Mouse (Mus musculus): ENCODE results near the gene Wfdc13. TPM values are rescaled to one million over a fixed set of nuclear protein-coding genes. Genes with fewer than 3 reads are reported as not detected.

The Wfdc13 gene
- total and polyA plus RNA-seq, 2 experiments from 2014 or later, result not detected

GRCm38 (mm10) chr2:164725895-164726619, 41.1 kb downstream of the Wfdc13 start:
- H3K4me1 ChIP-seq (ENCODE audit: insufficient read depth, low read length), result no peaks in the 10 kb centered on the region
- no peak overlapping the region for H3K9ac ChIP-seq (replicated peaks; ENCODE audit: low read length, poor library complexity, severe bottlenecking)
- H3K27me3 ChIP-seq (ENCODE audit: insufficient read depth, low read length), result no peaks in the 10 kb centered on the region; the same call in 1 of the 2 replicates
- WGBS, result 24% methylated on average over 6 of the region's 6 CpGs
- TF ChIP-seq CTCF (IDR thresholded peaks at IDR 0.05), result peak; percentile 87
- no peaks in the 10 kb centered on the region for H3K36me3 ChIP-seq (ENCODE audit: insufficient read depth, low read length)
- H3K9me3 ChIP-seq (ENCODE audit: low read length), result no peaks in the 10 kb centered on the region
- H3K4me3 ChIP-seq (ENCODE audit: low read depth, low read length), result no peak overlapping the region
- peak; percentile 86 for DNase-seq (ENCODE audit: low spot score)
- H3K4me2 ChIP-seq (ENCODE audit: low read depth, low read length, poor library complexity, severe bottlenecking), result no peak overlapping the region
- no peak for ATAC-seq (ENCODE audit: low FRiP score)
- no peak overlapping the region for H3K27ac ChIP-seq (ENCODE audit: low read depth, low read length)

GRCm38 (mm10) chr2:164731719-164732118, 46.8 kb downstream of the Wfdc13 start:
- no peak for DNase-seq (ENCODE audit: low spot score)
- 87% methylated on average over 5 of the region's 5 CpGs for WGBS
- no peak overlapping the region for H3K4me2 ChIP-seq (ENCODE audit: low read depth, low read length, poor library complexity, severe bottlenecking)
- H3K4me1 ChIP-seq (ENCODE audit: insufficient read depth, low read length), result no peaks in the 10 kb centered on the region
- no peak overlapping the region for H3K27ac ChIP-seq (ENCODE audit: low read depth, low read length)
- H3K9me3 ChIP-seq (ENCODE audit: low read length), result no peaks in the 10 kb centered on the region
- no peaks in the 10 kb centered on the region for H3K36me3 ChIP-seq (ENCODE audit: insufficient read depth, low read length)
- H3K4me3 ChIP-seq (ENCODE audit: low read depth, low read length), result no peak overlapping the region
- H3K27me3 ChIP-seq (ENCODE audit: insufficient read depth, low read length), result no peaks in the 10 kb centered on the region; the same call in 1 of the 2 replicates
- no peak overlapping the region for H3K9ac ChIP-seq (replicated peaks; ENCODE audit: low read length, poor library complexity, severe bottlenecking)
- no peak for ATAC-seq (ENCODE audit: low FRiP score)
- no peak for TF ChIP-seq CTCF (IDR thresholded peaks at IDR 0.05)

GRCm38 (mm10) chr2:164733259-164733658, 48.4 kb downstream of the Wfdc13 start:
- no peak for TF ChIP-seq CTCF (IDR thresholded peaks at IDR 0.05)
- H3K36me3 ChIP-seq (ENCODE audit: insufficient read depth, low read length), result no peaks in the 10 kb centered on the region
- 84% methylated on average over 2 of the region's 2 CpGs for WGBS
- H3K9ac ChIP-seq (replicated peaks; ENCODE audit: low read length, poor library complexity, severe bottlenecking), result no peak overlapping the region
- no peak overlapping the region for H3K4me3 ChIP-seq (ENCODE audit: low read depth, low read length)
- no peaks in the 10 kb centered on the region for H3K27me3 ChIP-seq (ENCODE audit: insufficient read depth, low read length)
- H3K4me1 ChIP-seq (ENCODE audit: insufficient read depth, low read length), result no peaks in the 10 kb centered on the region
- no peak for DNase-seq (ENCODE audit: low spot score)
- ATAC-seq (ENCODE audit: low FRiP score), result no peak
- no peak overlapping the region for H3K27ac ChIP-seq (ENCODE audit: low read depth, low read length)
- no peak overlapping the region for H3K4me2 ChIP-seq (ENCODE audit: low read depth, low read length, poor library complexity, severe bottlenecking)
- H3K9me3 ChIP-seq (ENCODE audit: low read length), result no peaks in the 10 kb centered on the region

GRCm38 (mm10) chr2:164734839-164735238, 49.9 kb downstream of the Wfdc13 start:
- Histone ChIP-seq H3K4me3 (ENCODE audit: low read depth, low read length) (no peak overlapping the region), H3K36me3 (ENCODE audit: insufficient read depth, low read length) (no peaks in the 10 kb centered on the region), H3K4me1 (ENCODE audit: insufficient read depth, low read length) (no peaks in the 10 kb centered on the region), H3K9ac (replicated peaks; ENCODE audit: low read length, poor library complexity, severe bottlenecking) (no peak overlapping the region), H3K27me3 (ENCODE audit: insufficient read depth, low read length) (no peaks in the 10 kb centered on the region), H3K4me2 (ENCODE audit: low read depth, low read length, poor library complexity, severe bottlenecking) (no peak overlapping the region), H3K9me3 (ENCODE audit: low read length) (no peaks in the 10 kb centered on the region), H3K27ac (ENCODE audit: low read depth, low read length) (no peak overlapping the region)
- WGBS, result 86% methylated on average over 5 of the region's 5 CpGs
- no peak for TF ChIP-seq CTCF (IDR thresholded peaks at IDR 0.05)
- ATAC-seq (ENCODE audit: low FRiP score), result no peak
- DNase-seq (ENCODE audit: low spot score), result no peak

GRCm38 (mm10) chr2:164735446-164735845, 50.5 kb downstream of the Wfdc13 start:
- H3K4me3 ChIP-seq (ENCODE audit: low read depth, low read length), result no peak overlapping the region
- ATAC-seq (ENCODE audit: low FRiP score) (no peak), DNase-seq (ENCODE audit: low spot score) (no peak)
- WGBS, result 89% methylated on average over 5 of the region's 5 CpGs
- no peak overlapping the region for H3K27ac ChIP-seq (ENCODE audit: low read depth, low read length)
- TF ChIP-seq CTCF (IDR thresholded peaks at IDR 0.05), result no peak
- no peaks in the 10 kb centered on the region for H3K9me3 ChIP-seq (ENCODE audit: low read length)
- no peak overlapping the region for H3K9ac ChIP-seq (replicated peaks; ENCODE audit: low read length, poor library complexity, severe bottlenecking)
- H3K4me2 ChIP-seq (ENCODE audit: low read depth, low read length, poor library complexity, severe bottlenecking), result no peak overlapping the region
- no peaks in the 10 kb centered on the region for H3K27me3 ChIP-seq (ENCODE audit: insufficient read depth, low read length)
- H3K4me1 ChIP-seq (ENCODE audit: insufficient read depth, low read length), result no peaks in the 10 kb centered on the region
- H3K36me3 ChIP-seq (ENCODE audit: insufficient read depth, low read length), result no peaks in the 10 kb centered on the region

Other genes with a start within 250 kb of the Wfdc13 start
Only the 30 nearest of the 32 such genes appear.
- 4.7 and 15.0 TPM in 2 replicates for gene Gm20458, start 224.1 kb upstream of the Wfdc13 start, total RNA-seq (2014; rRNA removed)
- 6.9 and 7.2 TPM in 2 replicates for gene Gm20458, start 224.1 kb upstream of the Wfdc13 start, polyA plus RNA-seq (2015; fragmentation: Nextera tagmentation; extraction: Ambion mirVana)
- not detected in 2 replicates for gene Trp53tg5, start 211.4 kb upstream of the Wfdc13 start, total RNA-seq (2014; rRNA removed)
- gene Trp53tg5, start 211.4 kb upstream of the Wfdc13 start, polyA plus RNA-seq (2015; fragmentation: Nextera tagmentation; extraction: Ambion mirVana), result not detected in 2 replicates
- 21.1 and 26.7 TPM in 2 replicates for gene Dbndd2, start 199.0 kb upstream of the Wfdc13 start, total RNA-seq (2014; rRNA removed)
- gene Dbndd2, start 199.0 kb upstream of the Wfdc13 start, polyA plus RNA-seq (2015; fragmentation: Nextera tagmentation; extraction: Ambion mirVana), result 24.8 and 25.4 TPM in 2 replicates
- 117 and 126 TPM in 2 replicates for gene Pigt, start 187.6 kb upstream of the Wfdc13 start, total RNA-seq (2014; rRNA removed)
- 121 and 126 TPM in 2 replicates for gene Pigt, start 187.6 kb upstream of the Wfdc13 start, polyA plus RNA-seq (2015; fragmentation: Nextera tagmentation; extraction: Ambion mirVana)
- gene Wfdc2, start 122.7 kb upstream of the Wfdc13 start, total RNA-seq (2014; rRNA removed), result 0.38 and 0.52 TPM in 2 replicates
- gene Wfdc2, start 122.7 kb upstream of the Wfdc13 start, polyA plus RNA-seq (2015; fragmentation: Nextera tagmentation; extraction: Ambion mirVana), result 1.5 and 1.9 TPM in 2 replicates
- gene Spint3, start 111.6 kb upstream of the Wfdc13 start, total RNA-seq (2014; rRNA removed), result not detected in 2 replicates
- gene Spint3, start 111.6 kb upstream of the Wfdc13 start, polyA plus RNA-seq (2015; fragmentation: Nextera tagmentation; extraction: Ambion mirVana), result not detected in 2 replicates
- gene Wfdc6a, start 99.7 kb upstream of the Wfdc13 start, total RNA-seq (2014; rRNA removed), result not detected in 2 replicates
- not detected in 2 replicates for gene Wfdc6a, start 99.7 kb upstream of the Wfdc13 start, polyA plus RNA-seq (2015; fragmentation: Nextera tagmentation; extraction: Ambion mirVana)
- gene Eppin, start 91.5 kb upstream of the Wfdc13 start, total RNA-seq (2014; rRNA removed), result not detected in 2 replicates
- gene Eppin, start 91.5 kb upstream of the Wfdc13 start, polyA plus RNA-seq (2015; fragmentation: Nextera tagmentation; extraction: Ambion mirVana), result not detected in 2 replicates
- not detected in 2 replicates for gene Wfdc6b, start 71.6 kb upstream of the Wfdc13 start, total RNA-seq (2014; rRNA removed)
- not detected in 2 replicates for gene Wfdc6b, start 71.6 kb upstream of the Wfdc13 start, polyA plus RNA-seq (2015; fragmentation: Nextera tagmentation; extraction: Ambion mirVana)
- gene Wfdc8, start 71.5 kb upstream of the Wfdc13 start, total RNA-seq (2014; rRNA removed), result 0.28 TPM in 1 of 2 replicates, not detected in the other
- not detected in 2 replicates for gene Wfdc8, start 71.5 kb upstream of the Wfdc13 start, polyA plus RNA-seq (2015; fragmentation: Nextera tagmentation; extraction: Ambion mirVana)
- not detected in 2 replicates for gene Wfdc16, start 46.3 kb upstream of the Wfdc13 start, total RNA-seq (2014; rRNA removed)
- not detected in 2 replicates for gene Wfdc16, start 46.3 kb upstream of the Wfdc13 start, polyA plus RNA-seq (2015; fragmentation: Nextera tagmentation; extraction: Ambion mirVana)
- 3.5 TPM in 1 of 2 replicates, not detected in the other for gene Wfdc10, start 29.1 kb upstream of the Wfdc13 start, total RNA-seq (2014; rRNA removed)
- gene Wfdc10, start 29.1 kb upstream of the Wfdc13 start, polyA plus RNA-seq (2015; fragmentation: Nextera tagmentation; extraction: Ambion mirVana), result 0.38 and 0.42 TPM in 2 replicates
- gene Wfdc9, start 28.5 kb upstream of the Wfdc13 start, total RNA-seq (2014; rRNA removed), result not detected in 2 replicates
- not detected in 2 replicates for gene Wfdc9, start 28.5 kb upstream of the Wfdc13 start, polyA plus RNA-seq (2015; fragmentation: Nextera tagmentation; extraction: Ambion mirVana)
- not detected in 2 replicates for gene Wfdc11, start 11.0 kb upstream of the Wfdc13 start, total RNA-seq (2014; rRNA removed)
- gene Wfdc11, start 11.0 kb upstream of the Wfdc13 start, polyA plus RNA-seq (2015; fragmentation: Nextera tagmentation; extraction: Ambion mirVana), result not detected in 2 replicates
- gene Spint4, start 13.4 kb downstream of the Wfdc13 start, total RNA-seq (2014; rRNA removed), result not detected in 2 replicates
- gene Spint4, start 13.4 kb downstream of the Wfdc13 start, polyA plus RNA-seq (2015; fragmentation: Nextera tagmentation; extraction: Ambion mirVana), result not detected in 2 replicates
- not detected in 2 replicates for gene Spint5, start 30.2 kb downstream of the Wfdc13 start, total RNA-seq (2014; rRNA removed)
- gene Spint5, start 30.2 kb downstream of the Wfdc13 start, polyA plus RNA-seq (2015; fragmentation: Nextera tagmentation; extraction: Ambion mirVana), result not detected in 2 replicates
- 0.16 and 1.3 TPM in 2 replicates for gene Wfdc3, start 60.8 kb downstream of the Wfdc13 start, total RNA-seq (2014; rRNA removed)
- gene Wfdc3, start 60.8 kb downstream of the Wfdc13 start, polyA plus RNA-seq (2015; fragmentation: Nextera tagmentation; extraction: Ambion mirVana), result 0.60 and 0.97 TPM in 2 replicates
- 18.5 and 24.7 TPM in 2 replicates for gene Dnttip1, start 60.9 kb downstream of the Wfdc13 start, total RNA-seq (2014; rRNA removed)
- gene Dnttip1, start 60.9 kb downstream of the Wfdc13 start, polyA plus RNA-seq (2015; fragmentation: Nextera tagmentation; extraction: Ambion mirVana), result 48.4 and 54.2 TPM in 2 replicates
- 14.6 and 38.5 TPM in 2 replicates for gene Ube2c, start 84.8 kb downstream of the Wfdc13 start, total RNA-seq (2014; rRNA removed)
- 18.1 and 18.4 TPM in 2 replicates for gene Ube2c, start 84.8 kb downstream of the Wfdc13 start, polyA plus RNA-seq (2015; fragmentation: Nextera tagmentation; extraction: Ambion mirVana)
- not detected in 2 replicates for gene Tnnc2, start 94.9 kb downstream of the Wfdc13 start, total RNA-seq (2014; rRNA removed)
- gene Tnnc2, start 94.9 kb downstream of the Wfdc13 start, polyA plus RNA-seq (2015; fragmentation: Nextera tagmentation; extraction: Ambion mirVana), result 0.31 and 0.62 TPM in 2 replicates
- gene Snx21, start 100.7 kb downstream of the Wfdc13 start, total RNA-seq (2014; rRNA removed), result 80.8 and 100 TPM in 2 replicates
- 50.8 and 54.1 TPM in 2 replicates for gene Snx21, start 100.7 kb downstream of the Wfdc13 start, polyA plus RNA-seq (2015; fragmentation: Nextera tagmentation; extraction: Ambion mirVana)
- gene Acot8, start 119.8 kb downstream of the Wfdc13 start, total RNA-seq (2014; rRNA removed), result 24.2 and 25.8 TPM in 2 replicates
- gene Acot8, start 119.8 kb downstream of the Wfdc13 start, polyA plus RNA-seq (2015; fragmentation: Nextera tagmentation; extraction: Ambion mirVana), result 17.5 and 19.7 TPM in 2 replicates
- gene Zswim3, start 120.0 kb downstream of the Wfdc13 start, total RNA-seq (2014; rRNA removed), result 6.4 and 7.7 TPM in 2 replicates
- 5.5 and 7.4 TPM in 2 replicates for gene Zswim3, start 120.0 kb downstream of the Wfdc13 start, polyA plus RNA-seq (2015; fragmentation: Nextera tagmentation; extraction: Ambion mirVana)
- 24.8 and 25.1 TPM in 2 replicates for gene Zswim1, start 137.6 kb downstream of the Wfdc13 start, total RNA-seq (2014; rRNA removed)
- 35.3 and 36.0 TPM in 2 replicates for gene Zswim1, start 137.6 kb downstream of the Wfdc13 start, polyA plus RNA-seq (2015; fragmentation: Nextera tagmentation; extraction: Ambion mirVana)
- gene Spata25, start 143.4 kb downstream of the Wfdc13 start, total RNA-seq (2014; rRNA removed), result 1.1 TPM in 1 of 2 replicates, not detected in the other
- not detected in 2 replicates for gene Spata25, start 143.4 kb downstream of the Wfdc13 start, polyA plus RNA-seq (2015; fragmentation: Nextera tagmentation; extraction: Ambion mirVana)
- gene Ctsa, start 147.8 kb downstream of the Wfdc13 start, total RNA-seq (2014; rRNA removed), result 110 and 112 TPM in 2 replicates
- gene Ctsa, start 147.8 kb downstream of the Wfdc13 start, polyA plus RNA-seq (2015; fragmentation: Nextera tagmentation; extraction: Ambion mirVana), result 101 and 102 TPM in 2 replicates
- gene Neurl2, start 148.3 kb downstream of the Wfdc13 start, total RNA-seq (2014; rRNA removed), result 10.4 and 11.2 TPM in 2 replicates
- gene Neurl2, start 148.3 kb downstream of the Wfdc13 start, polyA plus RNA-seq (2015; fragmentation: Nextera tagmentation; extraction: Ambion mirVana), result 7.6 and 7.8 TPM in 2 replicates
- 55.5 and 59.8 TPM in 2 replicates for gene Pltp, start 172.6 kb downstream of the Wfdc13 start, total RNA-seq (2014; rRNA removed)
- 85.5 and 87.7 TPM in 2 replicates for gene Pltp, start 172.6 kb downstream of the Wfdc13 start, polyA plus RNA-seq (2015; fragmentation: Nextera tagmentation; extraction: Ambion mirVana)
- 77.2 and 90.1 TPM in 2 replicates for gene Pcif1, start 194.2 kb downstream of the Wfdc13 start, total RNA-seq (2014; rRNA removed)
- 88.9 and 94.6 TPM in 2 replicates for gene Pcif1, start 194.2 kb downstream of the Wfdc13 start, polyA plus RNA-seq (2015; fragmentation: Nextera tagmentation; extraction: Ambion mirVana)
- gene Zfp335, start 226.7 kb downstream of the Wfdc13 start, total RNA-seq (2014; rRNA removed), result 28.9 and 29.0 TPM in 2 replicates
- 11.1 and 11.4 TPM in 2 replicates for gene Zfp335, start 226.7 kb downstream of the Wfdc13 start, polyA plus RNA-seq (2015; fragmentation: Nextera tagmentation; extraction: Ambion mirVana)

Measured in midbrain, postnatal 0 days (tissue).